Mouse (Mus musculus): ENCODE results near the gene Snx30. TPM values are rescaled to one million over a fixed set of nuclear protein-coding genes. Genes with fewer than 3 reads are reported as not detected.
A peak's percentile ranks its signal among the peaks of the same experiment; 100 is the strongest.

Gene Snx30
- polyA plus RNA-seq (2016; fragmentation: Nextera tagmentation; extraction: Ambion mirVana): 6.4 and 7.9 TPM in 2 replicates

- Histone ChIP-seq H3K27ac (replicated peaks) (peak within 1 kb of the TSS; percentile 90), H3K9me3 (no peaks in the 10 kb centered on the region), H3K36me3 (replicated peaks) (no peaks in the 10 kb centered on the region), H3K4me3 (peak within 1 kb of the TSS; percentile 93), H3K27me3 (replicated peaks; ENCODE audit: low read depth, poor library complexity, severe bottlenecking) (peaks cover 3% of the 10 kb centered on the region; the same call in 1 of the 2 replicates), H3K4me1 (peaks cover 21% of the 10 kb centered on the region)
- 2% methylated on average over 45 of the region's 45 CpGs for WGBS
- peak; percentile 91 for DNase-seq (ENCODE audit: low spot score)
These were observed at the start of gene Snx30 for GRCm38 (mm10) chr4:59805181-59805967. Snx30 (plus strand) TSS chr4:59805840.

GRCm38 (mm10) chr4:59756332-59757082, 49.1 kb upstream of the Snx30 start:
- no peak for DNase-seq (ENCODE audit: low spot score)
- no peaks in the 10 kb centered on the region for H3K27me3 ChIP-seq (replicated peaks; ENCODE audit: low read depth, poor library complexity, severe bottlenecking)
- 91% methylated on average over 9 of the region's 9 CpGs for WGBS
- H3K9me3 ChIP-seq: no peaks in the 10 kb centered on the region
- no peak overlapping the region for H3K27ac ChIP-seq (replicated peaks)
- H3K4me3 ChIP-seq: no peak overlapping the region
- peaks cover 21% of the 10 kb centered on the region for H3K36me3 ChIP-seq (replicated peaks)
- 0 out of 2 replicates have a peak, but pooled peaks cover 8% of the 10 kb centered on the region for H3K4me1 ChIP-seq

- WGBS: 79% methylated on average over 12 of the region's 12 CpGs
- Histone ChIP-seq H3K4me1 (0 out of 2 replicates have a peak, but pooled peaks cover 8% of the 10 kb centered on the region), H3K4me3 (no peak overlapping the region), H3K27ac (replicated peaks) (no peak overlapping the region), H3K36me3 (replicated peaks) (peaks cover 11% of the 10 kb centered on the region), H3K9me3 (no peaks in the 10 kb centered on the region), H3K27me3 (replicated peaks; ENCODE audit: low read depth, poor library complexity, severe bottlenecking) (no peaks in the 10 kb centered on the region)
- no peak for DNase-seq (ENCODE audit: low spot score)
These were observed 47.9 kb upstream of the Snx30 start for GRCm38 (mm10) chr4:59757452-59758435.

GRCm38 (mm10) chr4:59760016-59760415, 45.6 kb upstream of the Snx30 start:
- no peak overlapping the region for H3K4me3 ChIP-seq
- no peaks in the 10 kb centered on the region for H3K27me3 ChIP-seq (replicated peaks; ENCODE audit: low read depth, poor library complexity, severe bottlenecking)
- no peaks in the 10 kb centered on the region for H3K9me3 ChIP-seq
- WGBS: 78% methylated on average over 4 of the region's 4 CpGs
- DNase-seq (ENCODE audit: low spot score): no peak
- H3K27ac ChIP-seq (replicated peaks): no peak overlapping the region
- peaks cover 4% of the 10 kb centered on the region; the same call in 1 of the 2 replicates for H3K36me3 ChIP-seq (replicated peaks)
- peaks cover 11% of the 10 kb centered on the region; the same call in 1 of the 2 replicates for H3K4me1 ChIP-seq

GRCm38 (mm10) chr4:59760636-59761364, 44.8 kb upstream of the Snx30 start:
- H3K27ac ChIP-seq (replicated peaks): no peak overlapping the region
- no peaks in the 10 kb centered on the region for H3K9me3 ChIP-seq
- peaks cover 19% of the 10 kb centered on the region for H3K4me1 ChIP-seq
- no peak overlapping the region for H3K4me3 ChIP-seq
- 65% methylated on average over 10 of the region's 10 CpGs for WGBS
- H3K36me3 ChIP-seq (replicated peaks): no peaks in the 10 kb centered on the region
- peak; percentile 41 for DNase-seq (ENCODE audit: low spot score)
- H3K27me3 ChIP-seq (replicated peaks; ENCODE audit: low read depth, poor library complexity, severe bottlenecking): no peaks in the 10 kb centered on the region

- no peak overlapping the region for H3K4me3 ChIP-seq
- H3K9me3 ChIP-seq: no peaks in the 10 kb centered on the region
- 73% methylated on average over 4 of the region's 4 CpGs for WGBS
- no peak overlapping the region for H3K27ac ChIP-seq (replicated peaks)
- no peak for DNase-seq (ENCODE audit: low spot score)
- no peaks in the 10 kb centered on the region for H3K27me3 ChIP-seq (replicated peaks; ENCODE audit: low read depth, poor library complexity, severe bottlenecking)
- H3K36me3 ChIP-seq (replicated peaks): no peaks in the 10 kb centered on the region
- peaks cover 22% of the 10 kb centered on the region for H3K4me1 ChIP-seq
These were observed 44.3 kb upstream of the Snx30 start for GRCm38 (mm10) chr4:59761365-59761729.

GRCm38 (mm10) chr4:59764950-59765349, 40.7 kb upstream of the Snx30 start:
- Histone ChIP-seq H3K4me1 (peaks cover 14% of the 10 kb centered on the region), H3K9me3 (no peaks in the 10 kb centered on the region), H3K36me3 (replicated peaks) (peaks cover 11% of the 10 kb centered on the region), H3K4me3 (no peak overlapping the region), H3K27me3 (replicated peaks; ENCODE audit: low read depth, poor library complexity, severe bottlenecking) (no peaks in the 10 kb centered on the region), H3K27ac (replicated peaks) (peak overlapping the region; percentile 45; the same call in 1 of the 2 replicates)
- WGBS: 75% methylated on average over 7 of the region's 7 CpGs
- DNase-seq (ENCODE audit: low spot score): no peak

- Histone ChIP-seq H3K27ac (replicated peaks) (peak overlapping the region; percentile 45; the same call in 1 of the 2 replicates), H3K4me3 (no peak overlapping the region), H3K9me3 (no peaks in the 10 kb centered on the region), H3K4me1 (peaks cover 14% of the 10 kb centered on the region), H3K27me3 (replicated peaks; ENCODE audit: low read depth, poor library complexity, severe bottlenecking) (no peaks in the 10 kb centered on the region), H3K36me3 (replicated peaks) (peaks cover 17% of the 10 kb centered on the region)
- DNase-seq (ENCODE audit: low spot score): no peak
- 46% methylated on average over 7 of the region's 7 CpGs for WGBS
These were observed 40.1 kb upstream of the Snx30 start for GRCm38 (mm10) chr4:59765385-59766005.

GRCm38 (mm10) chr4:59767717-59768116, 37.9 kb upstream of the Snx30 start:
- peaks cover 39% of the 10 kb centered on the region for H3K36me3 ChIP-seq (replicated peaks)
- no peaks in the 10 kb centered on the region for H3K9me3 ChIP-seq
- H3K27me3 ChIP-seq (replicated peaks; ENCODE audit: low read depth, poor library complexity, severe bottlenecking): no peaks in the 10 kb centered on the region
- DNase-seq (ENCODE audit: low spot score): no peak
- H3K4me1 ChIP-seq: peaks cover 18% of the 10 kb centered on the region
- 88% methylated on average over 2 of the region's 2 CpGs for WGBS
- H3K27ac ChIP-seq (replicated peaks): no peak overlapping the region
- H3K4me3 ChIP-seq: no peak overlapping the region

- no peak overlapping the region for H3K4me3 ChIP-seq
- no peaks in the 10 kb centered on the region for H3K9me3 ChIP-seq
- H3K4me1 ChIP-seq: 0 out of 2 replicates have a peak, but pooled peaks cover 6% of the 10 kb centered on the region
- no peak for DNase-seq (ENCODE audit: low spot score)
- no peaks in the 10 kb centered on the region for H3K27me3 ChIP-seq (replicated peaks; ENCODE audit: low read depth, poor library complexity, severe bottlenecking)
- peaks cover 80% of the 10 kb centered on the region for H3K36me3 ChIP-seq (replicated peaks)
- 69% methylated on average over 17 of the region's 17 CpGs for WGBS
- H3K27ac ChIP-seq (replicated peaks): no peak overlapping the region
These were observed 33.3 kb upstream of the Snx30 start for GRCm38 (mm10) chr4:59772171-59772879.

- WGBS: 76% methylated on average over 3 of the region's 3 CpGs
- no peak overlapping the region for H3K27ac ChIP-seq (replicated peaks)
- H3K27me3 ChIP-seq (replicated peaks; ENCODE audit: low read depth, poor library complexity, severe bottlenecking): no peaks in the 10 kb centered on the region
- DNase-seq (ENCODE audit: low spot score): no peak
- peaks cover 12% of the 10 kb centered on the region for H3K4me1 ChIP-seq
- H3K9me3 ChIP-seq: no peaks in the 10 kb centered on the region
- H3K4me3 ChIP-seq: no peak overlapping the region
- peaks cover 71% of the 10 kb centered on the region for H3K36me3 ChIP-seq (replicated peaks)
These were observed 27.8 kb upstream of the Snx30 start for GRCm38 (mm10) chr4:59777828-59778227.

All from embryonic facial prominence, embryonic 10.5 days (tissue).